Mouse (Mus musculus) heart, postnatal 0 days (tissue): ENCODE data around the gene Phactr2. TPM values are rescaled to one million over a fixed set of nuclear protein-coding genes. Genes with fewer than 3 reads are reported as not detected.
A peak's percentile ranks its signal among the peaks of the same experiment; 100 is the strongest.

ENCODE experiments used
- ATAC-seq: fragments of 200-750 bp; cut with Nextera tagmentation; 2 replicates; pipeline ENCODE4 v1.8.0; 2017; ENCODE audit warnings: low read depth, moderate number of reproducible peaks, moderate library complexity; ENCODE audit not compliant: insufficient read depth
- DNase-seq: peaks from one replicate; pipeline ENCODE4 v3.0.0-alpha.2; 2016; ENCODE audit warnings: low spot score
- H3K27ac ChIP-seq: fragments of 300-500 bp; sonication (generic); 2 replicates; pipeline ENCODE4 v1.5.1; 2014; ENCODE audit warnings: low read depth, mild to moderate bottlenecking
- H3K27me3 ChIP-seq: fragments of 300-500 bp; sonication (generic); 2 replicates; pipeline ENCODE4 v1.6.1; 2014; ENCODE audit warnings: low read length, mixed read lengths; ENCODE audit not compliant: control insufficient read depth, insufficient read depth
- H3K36me3 ChIP-seq: fragments of 300-500 bp; sonication (generic); replicated peaks from 2 replicates; pipeline ENCODE4 v1.6.1; 2014; ENCODE audit warnings: low read length, mixed read lengths; ENCODE audit not compliant: control insufficient read depth, insufficient read depth
- H3K4me1 ChIP-seq: fragments of 300-500 bp; sonication (generic); 2 replicates; pipeline ENCODE4 v1.6.1; 2014; ENCODE audit warnings: antibody characterized with exemption; ENCODE audit not compliant: control insufficient read depth, insufficient read depth
- H3K4me2 ChIP-seq: fragments of 300-500 bp; sonication (generic); 2 replicates; pipeline ENCODE4 v1.6.1; 2014; ENCODE audit warnings: low read depth, mild to moderate bottlenecking, low read length, moderate library complexity
- H3K4me3 ChIP-seq: fragments of 300-500 bp; sonication (generic); 2 replicates; pipeline ENCODE4 v1.5.1; 2014; ENCODE audit warnings: low read depth, low read length
- H3K9ac ChIP-seq: fragments of 300-500 bp; sonication (generic); replicated peaks from 2 replicates; pipeline ENCODE4 v1.6.1; 2014; ENCODE audit warnings: low read depth, low read length, mixed read lengths
- H3K9me3 ChIP-seq: fragments of 300-500 bp; sonication (generic); replicated peaks from 2 replicates; pipeline ENCODE4 v1.6.1; 2016; ENCODE audit warnings: low read length; ENCODE audit not compliant: control insufficient read depth
- CTCF ChIP-seq: IDR thresholded peaks from 2 replicates; pipeline ENCODE4 v1.5.1; 2016; ENCODE audit warnings: antibody characterized with exemption, control low read depth, low read depth
- EP300 ChIP-seq: IDR thresholded peaks from 2 replicates; pipeline ENCODE4 v1.6.1; 2016; ENCODE audit warnings: antibody characterized with exemption, low read depth
- WGBS: fragments of 180-500 bp; shearing (Covaris S2); extraction: QIAGEN DNeasy Blood & Tissue Kit; methylation state at CpG from one replicate; pipeline ENCODE4 v1.1.7; 2014; 5-methylcytosine and 5-hydroxymethylcytosine counted together
- polyA plus RNA-seq: library from polyadenylated mRNA; unstranded; fragments of >200 nt; fragmentation: Nextera tagmentation; extraction: Ambion mirVana; gene quantifications from 2 replicates; pipeline ENCODE4 v1.2.1, GENCODE M21; 2015
- total RNA-seq: library from RNA; depleted of rRNA; stranded (reverse); fragments of >200 nt; gene quantifications from 2 replicates; pipeline ENCODE4 v1.2.3, GENCODE M21; 2014; ENCODE audit warnings: low replicate concordance

Gene Phactr2
- total and polyA plus RNA-seq, 2 experiments from 2014 or later: 39.6 to 51.1 TPM

DNA sequence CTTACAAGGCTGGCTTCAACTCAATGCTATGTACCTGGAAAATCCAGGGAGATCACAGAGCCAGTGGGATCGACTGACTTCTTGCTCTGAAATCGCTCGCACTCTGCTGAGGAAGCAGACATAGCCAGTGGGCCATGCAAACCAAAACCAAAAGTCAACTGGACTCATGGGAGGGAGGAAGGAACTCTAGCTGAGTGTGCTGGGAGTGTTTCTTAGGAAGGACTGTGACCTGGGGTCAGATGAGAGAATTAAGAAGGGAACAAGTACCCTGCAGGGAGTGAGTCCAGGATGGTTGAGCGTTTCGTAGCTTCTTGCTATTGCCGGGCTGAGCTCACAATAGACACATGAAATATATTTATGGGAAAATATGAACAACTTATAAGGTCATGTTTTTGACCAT, 174.0 kb downstream of the Phactr2 start:
- Histone ChIP-seq H3K27me3 (no peaks in the 10 kb centered on the region), H3K4me1 (peaks cover 41% of the 10 kb centered on the region), H3K4me3 (no peak overlapping the region), H3K4me2 (no peak overlapping the region), H3K36me3 (peaks cover 3% of the 10 kb centered on the region; the same call in 1 of the 2 replicates), H3K9me3 (no peaks in the 10 kb centered on the region), H3K27ac (no peak overlapping the region; the same call in 1 of the 2 replicates), H3K9ac (no peak overlapping the region)
- WGBS: 88% methylated on average over 6 of the region's 6 CpGs
- no peak for ATAC-seq
- no peak for DNase-seq
- TF ChIP-seq EP300 (no peak), CTCF (no peak)

- Histone ChIP-seq H3K36me3 (peaks cover 16% of the 10 kb centered on the region), H3K27me3 (no peaks in the 10 kb centered on the region), H3K4me2 (no peak overlapping the region), H3K4me1 (peaks cover 19% of the 10 kb centered on the region; the same call in 1 of the 2 replicates), H3K4me3 (no peak overlapping the region), H3K9me3 (no peaks in the 10 kb centered on the region), H3K9ac (no peak overlapping the region), H3K27ac (no peak overlapping the region)
- WGBS: 81% methylated on average over 2 of the region's 2 CpGs
- ATAC-seq (no peak), DNase-seq (no peak)
- TF ChIP-seq EP300: no peak
- TF ChIP-seq CTCF: no peak
Observed at GRCm38 (mm10) chr10:13294886-13295285, 179.3 kb downstream of the Phactr2 start.

DNA sequence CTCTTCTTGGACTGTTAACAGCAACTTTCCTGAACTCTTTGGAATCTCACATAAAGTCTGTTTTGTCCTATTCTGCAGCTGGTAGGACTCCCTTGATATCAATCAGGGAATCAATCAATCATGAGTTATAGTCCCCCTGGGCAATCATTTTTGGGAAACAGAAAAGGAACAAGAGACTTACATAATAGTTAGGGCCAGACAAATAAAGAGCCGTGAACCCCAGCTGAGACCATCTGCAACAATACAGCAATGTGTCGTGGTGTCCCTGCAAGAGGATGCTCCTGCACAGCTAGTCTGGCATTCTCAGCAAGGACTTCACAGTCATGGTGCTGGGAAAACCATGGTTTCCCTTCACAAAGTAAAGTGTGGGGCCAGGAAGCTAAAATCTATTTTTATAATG, 182.2 kb downstream of the Phactr2 start:
- Histone ChIP-seq H3K36me3 (peaks cover 41% of the 10 kb centered on the region), H3K9me3 (no peaks in the 10 kb centered on the region), H3K4me3 (no peak overlapping the region), H3K27me3 (no peaks in the 10 kb centered on the region), H3K9ac (no peak overlapping the region), H3K4me2 (no peak overlapping the region), H3K4me1 (peaks cover 22% of the 10 kb centered on the region), H3K27ac (no peak overlapping the region)
- ATAC-seq (no peak), DNase-seq (no peak)
- no peak for TF ChIP-seq CTCF
- no peak for TF ChIP-seq EP300
- 73% methylated on average over 2 of the region's 2 CpGs for WGBS

DNA sequence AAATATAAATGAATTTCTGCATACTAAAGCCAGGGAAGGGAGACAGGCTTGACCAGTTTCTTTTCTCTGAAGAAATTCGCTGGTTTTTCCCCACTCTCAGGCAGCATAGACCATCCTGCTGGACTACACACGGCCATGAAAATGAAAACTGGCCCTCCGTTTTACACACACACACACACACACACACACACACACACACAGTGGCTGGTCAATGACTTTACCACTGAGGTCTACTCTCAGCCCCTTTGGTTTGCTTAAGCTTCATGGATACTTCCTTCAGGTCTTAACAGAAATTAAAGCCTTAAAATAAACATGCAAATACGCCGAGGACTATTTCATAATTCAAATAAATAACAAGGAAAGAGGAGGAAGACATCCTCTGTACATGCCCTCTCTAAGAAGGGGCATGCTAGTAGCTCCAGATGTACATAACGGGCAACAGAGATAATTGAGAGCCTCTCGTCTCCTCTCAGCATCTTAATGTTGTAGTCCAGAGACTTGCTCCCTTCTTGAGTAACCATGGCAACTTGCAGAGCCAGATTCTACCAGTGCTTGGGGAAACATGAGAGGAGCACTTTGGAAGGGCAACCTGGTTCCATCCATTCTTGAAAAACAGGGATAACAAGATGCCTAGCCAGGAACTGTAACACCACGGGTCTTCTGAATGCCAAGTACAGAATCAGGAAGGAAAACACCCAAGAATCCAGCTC, 184.8 kb downstream of the Phactr2 start:
- H3K9me3 ChIP-seq: no peaks in the 10 kb centered on the region
- H3K27ac ChIP-seq: no peak overlapping the region
- 84% methylated on average over 8 of the region's 8 CpGs for WGBS
- H3K4me3 ChIP-seq: no peak overlapping the region
- H3K9ac ChIP-seq: no peak overlapping the region
- H3K36me3 ChIP-seq: peaks cover 57% of the 10 kb centered on the region
- peaks cover 18% of the 10 kb centered on the region for H3K4me1 ChIP-seq
- ATAC-seq: no peak
- H3K27me3 ChIP-seq: no peaks in the 10 kb centered on the region
- TF ChIP-seq EP300: no peak
- TF ChIP-seq CTCF: no peak
- no peak overlapping the region for H3K4me2 ChIP-seq
- DNase-seq: no peak

GRCm38 (mm10) chr10:13288296-13288695, 185.9 kb downstream of the Phactr2 start:
- H3K4me3 ChIP-seq: no peak overlapping the region
- no peak overlapping the region for H3K27ac ChIP-seq
- no peak overlapping the region for H3K4me2 ChIP-seq
- 78% methylated on average over 5 of the region's 5 CpGs for WGBS
- TF ChIP-seq EP300 (no peak), CTCF (no peak)
- no peaks in the 10 kb centered on the region for H3K27me3 ChIP-seq
- ATAC-seq (no peak), DNase-seq (no peak)
- H3K36me3 ChIP-seq: peaks cover 57% of the 10 kb centered on the region
- H3K9me3 ChIP-seq: no peaks in the 10 kb centered on the region
- no peak overlapping the region for H3K9ac ChIP-seq
- peaks cover 14% of the 10 kb centered on the region for H3K4me1 ChIP-seq

GRCm38 (mm10) chr10:13283441-13283840, 190.8 kb downstream of the Phactr2 start:
- 22% methylated on average over 4 of the region's 4 CpGs for WGBS
- ATAC-seq: 0 out of 2 replicates have a peak, but pooled peaks have one; percentile 25
- Histone ChIP-seq H3K9ac (no peak overlapping the region), H3K27me3 (no peaks in the 10 kb centered on the region), H3K4me1 (peaks cover 20% of the 10 kb centered on the region), H3K4me2 (no peak overlapping the region), H3K4me3 (no peak overlapping the region), H3K27ac (peak overlapping the region; percentile 78), H3K36me3 (peaks cover 39% of the 10 kb centered on the region), H3K9me3 (no peaks in the 10 kb centered on the region)
- peak; percentile 41 for DNase-seq
- no peak for TF ChIP-seq EP300
- no peak for TF ChIP-seq CTCF
